In genomic region chr2:22776568-22777230, GRCm38 (mm10) we compare ENCODE assay signal across 26 mouse cellular contexts. TPM values are rescaled to one million over a fixed set of nuclear protein-coding genes. Genes with fewer than 3 reads are reported as not detected.
DNase-seq lines count a peak whose midpoint lies in the region; ATAC-seq and TF ChIP-seq lines count a peak whose summit lies in the region.
"Had no signal": no experiment of that assay in that cellular context is flagged by ENCODE, and none has a peak within 500 bp of the region (broad histone marks: within the 10 kb centered on the region; RNA-seq: fewer than 3 reads in every experiment).

No protein-coding gene starts in this region.

- H3K4me3 ChIP-seq in liver, embryonic 11.5 days (ENCODE audit: low read depth, low read length) = no peak overlapping the region
- peak overlapping the region in 2 of 3 experiments; percentile 59 to 81 for H3K4me3 ChIP-seq in CH12.LX (replicated peaks in 1 of 3; ENCODE audit: low read depth in 2 of 3, low read length in 2 of 3, poor library complexity in 1 of 3)
- H3K4me3 ChIP-seq in MEL (ENCODE audit: control insufficient read depth in 1 of 2, insufficient read depth in 1 of 2, low read depth in 2 of 2, low read length in 2 of 2) = peak overlapping the region; percentile 2 to 91; a peak in 3 of 4 replicates
- peak overlapping the region; percentile 5; the same call in 1 of the 2 replicates for H3K4me3 ChIP-seq in liver, embryonic 15.5 days (replicated peaks)
- H3K4me3 ChIP-seq: embryonic facial prominence, embryonic 10.5 days; heart, embryonic 12.5 days; hindbrain, embryonic 10.5 days; limb, embryonic 13.5 days; midbrain, embryonic 10.5 days had no signal

- in situ Hi-C loops in CH12.LX (cut with MboI; ENCODE audit: low pct_ligation_motif_present, low pct_unique_long_range_greater_than_20kb, low sequenced_read_pairs) = no loop called here

- TF ChIP-seq CTCF in CH12.LX (conservative IDR thresholded peaks at IDR 0.05 in 1 of 2, IDR thresholded peaks at IDR 0.05 in 1 of 2; ENCODE audit: low read depth in 2 of 2, low read length in 2 of 2) = no peak
- TF ChIP-seq CTCF in MEL (IDR thresholded peaks at IDR 0.05 in 2 of 3, conservative IDR thresholded peaks at IDR 0.05 in 1 of 3; ENCODE audit: control insufficient read depth in 1 of 3, insufficient read depth in 1 of 3, low read depth in 2 of 3, low read length in 3 of 3, poor library complexity in 1 of 3, severe bottlenecking in 1 of 3) = no peak

- H3K27me3 ChIP-seq in liver, embryonic 11.5 days (replicated peaks; ENCODE audit: control insufficient read depth, insufficient read depth, low read length) = no peaks in the 10 kb centered on the region
- H3K27me3 ChIP-seq in CH12.LX (replicated peaks) (no peaks in the 10 kb centered on the region), MEL (ENCODE audit: control insufficient read depth in 1 of 2, insufficient read depth in 2 of 2, low read length in 2 of 2) (no peaks in the 10 kb centered on the region)
- H3K27me3 ChIP-seq in liver, embryonic 15.5 days = no peaks in the 10 kb centered on the region

- ATAC-seq in liver, embryonic 11.5 days (replicated peaks; ENCODE audit: low FRiP score) = no peak
- ATAC-seq in liver, embryonic 15.5 days (ENCODE audit: insufficient read depth) = no peak
- ATAC-seq in megakaryocyte-erythroid progenitor cell, adult 5-6 weeks (replicated peaks; ENCODE audit: low FRiP score, low TSS enrichment, poor library complexity, severe bottlenecking) = no peak
- ATAC-seq: activated CD4-positive, CD25-positive, alpha-beta regulatory T cell, adult 4 months; hindbrain, postnatal 0 days; intestine, postnatal 0 days had no signal

- peak overlapping the region; percentile 36 for H3K4me2 ChIP-seq in liver, embryonic 11.5 days
- no peak overlapping the region for H3K4me2 ChIP-seq in CH12.LX (ENCODE audit: insufficient read depth, low read depth, poor library complexity, severe bottlenecking)
- H3K4me2 ChIP-seq in liver, embryonic 15.5 days = peak overlapping the region; percentile 54
- H3K4me2 ChIP-seq: heart, embryonic 12.5 days; limb, embryonic 13.5 days; lung, embryonic 14.5 days had no signal

- H3K27ac ChIP-seq in liver, embryonic 11.5 days (ENCODE audit: low read depth, low read length) = no peak overlapping the region; the same call in 1 of the 2 replicates
- H3K27ac ChIP-seq in CH12.LX (ENCODE audit: insufficient read depth, low read depth) = no peak overlapping the region
- peak overlapping the region; percentile 44 for H3K27ac ChIP-seq in MEL (ENCODE audit: control insufficient read depth, low read depth, low read length)
- peak overlapping the region; percentile 73 for H3K27ac ChIP-seq in liver, embryonic 15.5 days (replicated peaks)
- H3K27ac ChIP-seq: embryonic facial prominence, embryonic 10.5 days; hindbrain, embryonic 10.5 days; hindbrain, postnatal 0 days; limb, embryonic 13.5 days; midbrain, embryonic 10.5 days; stomach, postnatal 0 days had no signal

- TF ChIP-seq EP300 in CH12.LX (IDR thresholded peaks at IDR 0.05; ENCODE audit: low read length) (no peak), MEL (IDR thresholded peaks at IDR 0.05; ENCODE audit: low read depth in 1 of 2, low read length in 2 of 2) (no peak)

- no peaks in the 10 kb centered on the region for H3K9me3 ChIP-seq in liver, embryonic 11.5 days (ENCODE audit: control insufficient read depth, low read length)
- H3K9me3 ChIP-seq in CH12.LX (replicated peaks; ENCODE audit: low read length) (no peaks in the 10 kb centered on the region), MEL (replicated peaks; ENCODE audit: insufficient read depth, low read length) (no peaks in the 10 kb centered on the region)
- H3K9me3 ChIP-seq in liver, embryonic 15.5 days (replicated peaks) = no peaks in the 10 kb centered on the region
- H3K9me3 ChIP-seq: embryonic facial prominence, embryonic 10.5 days; heart, embryonic 12.5 days; hindbrain, embryonic 10.5 days; limb, embryonic 13.5 days; midbrain, embryonic 10.5 days had no signal

- no peak for TF ChIP-seq POLR2A in CH12.LX (IDR thresholded peaks at IDR 0.05; ENCODE audit: low read depth, low read length)
- no peak for TF ChIP-seq POLR2A in MEL (IDR thresholded peaks at IDR 0.05; ENCODE audit: control insufficient read depth in 1 of 2, insufficient read depth in 1 of 2, low read depth in 1 of 2, low read length in 2 of 2, poor library complexity in 1 of 2)

- H3K36me3 ChIP-seq in liver, embryonic 11.5 days (ENCODE audit: control insufficient read depth, insufficient read depth, low read length) = no peaks in the 10 kb centered on the region
- peaks cover 0 to 23% of the 10 kb centered on the region in 2 experiments for H3K36me3 ChIP-seq in CH12.LX (replicated peaks in 1 of 2; ENCODE audit: control insufficient read depth in 1 of 2, insufficient read depth in 1 of 2, low read length in 1 of 2)
- H3K36me3 ChIP-seq in MEL (ENCODE audit: control insufficient read depth in 1 of 2, insufficient read depth in 2 of 2, low read length in 2 of 2) = peaks cover 0 to 59% of the 10 kb centered on the region in 2 experiments; a peak in 3 of 4 replicates
- H3K36me3 ChIP-seq in liver, embryonic 15.5 days (replicated peaks) = no peaks in the 10 kb centered on the region
- H3K36me3 ChIP-seq: embryonic facial prominence, embryonic 10.5 days; heart, embryonic 12.5 days; hindbrain, embryonic 10.5 days; limb, embryonic 13.5 days; midbrain, embryonic 10.5 days had no signal

- no peak overlapping the region for H3K9ac ChIP-seq in liver, embryonic 11.5 days (ENCODE audit: low read depth, low read length)
- H3K9ac ChIP-seq in CH12.LX (ENCODE audit: insufficient read depth, low read depth) (peak overlapping the region; percentile 18; the same call in 1 of the 2 replicates), MEL (ENCODE audit: control insufficient read depth, low read depth, low read length, poor library complexity, severe bottlenecking) (peak overlapping the region; percentile 95)
- H3K9ac ChIP-seq in liver, embryonic 15.5 days = no peak overlapping the region
- H3K9ac ChIP-seq: heart, embryonic 12.5 days; limb, embryonic 13.5 days; lung, embryonic 14.5 days had no signal

- H3K79me2 ChIP-seq in CH12.LX (replicated peaks; ENCODE audit: control insufficient read depth, extremely low read depth, insufficient read depth, poor library complexity, severe bottlenecking) = peaks cover 17% of the 10 kb centered on the region
- H3K79me2 ChIP-seq in MEL (ENCODE audit: control insufficient read depth, insufficient read depth, low read length, poor library complexity) = peaks cover 40% of the 10 kb centered on the region

- dilution Hi-C loops in CH12.LX (cut with MboI; ENCODE audit: extremely low pct_ligation_motif_present, extremely low pct_unique_long_range_greater_than_20kb, low sequenced_read_pairs) = no loop called here

- peaks cover 10% of the 10 kb centered on the region for H3K4me1 ChIP-seq in liver, embryonic 11.5 days (replicated peaks; ENCODE audit: control insufficient read depth, insufficient read depth, low read length)
- peaks cover 0 to 44% of the 10 kb centered on the region in 2 experiments; a peak in 2 of 4 replicates for H3K4me1 ChIP-seq in CH12.LX (ENCODE audit: control insufficient read depth in 1 of 2, insufficient read depth in 2 of 2)
- peaks cover 40 to 42% of the 10 kb centered on the region in 2 experiments for H3K4me1 ChIP-seq in MEL (ENCODE audit: control insufficient read depth in 1 of 2, insufficient read depth in 2 of 2, low read length in 2 of 2)
- H3K4me1 ChIP-seq in liver, embryonic 15.5 days (replicated peaks) = peaks cover 64% of the 10 kb centered on the region

- DNase-seq in liver, embryonic 11.5 days (ENCODE audit: low spot score) = no peak
- DNase-seq in liver (no peak), CH12.LX (ENCODE audit: extremely low read depth) (no peak), MEL (ENCODE audit: low read depth, low spot score) (peak; percentile 44)
- no peak for DNase-seq in gastrocnemius, adult 18-20 months (ENCODE audit: low spot score)
- no peak for DNase-seq in ovary, postnatal 14 days (ENCODE audit: low spot score)
- DNase-seq: adrenal gland, adult 8-10 months; cerebellum, adult 2 months; gastrocnemius, adult 2 months; heart, postnatal 10 days; kidney, postnatal 36 days; layer of hippocampus, postnatal 36 days; lung, embryonic 14.5 days; right cerebral cortex, adult 18-20 months; right cerebral cortex, postnatal 4 days had no signal

- TF ChIP-seq RAD21 in CH12.LX (IDR thresholded peaks at IDR 0.05; ENCODE audit: low read depth, low read length) (no peak), MEL (IDR thresholded peaks at IDR 0.05; ENCODE audit: low read depth, low read length) (no peak)

- 52% methylated on average over 2 of the region's 2 CpGs for WGBS in liver, embryonic 11.5 days
- 58% methylated on average over 2 of the region's 2 CpGs for WGBS in liver, embryonic 15.5 days (ENCODE audit: insufficient replicate concordance)

TF ChIP-seq in CH12.LX, 34 proteins besides CTCF, POLR2A, EP300 and RAD21 (continues in another document):
- TF ChIP-seq MAFK (IDR thresholded peaks at IDR 0.05; ENCODE audit: insufficient replicate concordance, low read length) (no peak), SMC3 (IDR thresholded peaks at IDR 0.05; ENCODE audit: low read depth, low read length) (no peak), ZC3H11A (IDR thresholded peaks at IDR 0.05; ENCODE audit: low read depth, low read length) (no peak), CHD1 (IDR thresholded peaks at IDR 0.05; ENCODE audit: low read depth, low read length) (no peak), UBTF (IDR thresholded peaks at IDR 0.05; ENCODE audit: low read depth, low read length) (no peak)

TF ChIP-seq in MEL, 35 proteins besides CTCF, POLR2A, EP300 and RAD21:
- TF ChIP-seq CHD2 (IDR thresholded peaks at IDR 0.05; ENCODE audit: low read length) = no peak
- TF ChIP-seq ZMIZ1 (IDR thresholded peaks at IDR 0.05; ENCODE audit: low read depth, low read length) = 0 out of 2 replicates have a peak, but pooled peaks have one; percentile 33
- peak; percentile 91 for TF ChIP-seq CHD1 (IDR thresholded peaks at IDR 0.05; ENCODE audit: low read depth, low read length)
TF ChIP-seq in MEL: peak in this region for 2.

RNA-seq across cellular contexts. Expression of gene Apbb1ip, which starts 2.8 kb away (rescaled TPM):
- 9.1 and 12.0 TPM in 2 replicates for polyA plus RNA-seq in liver, embryonic 11.5 days (2014; fragmentation: Nextera tagmentation; extraction: Ambion mirVana)
- total RNA-seq in CH12.LX (2012; rRNA removed) (4.0 and 5.6 TPM in 2 replicates), CH12.LX (2014; rRNA removed) (2.7 and 3.5 TPM in 2 replicates), MEL (2012; rRNA removed) (7.4 and 10.8 TPM in 2 replicates)
- polyA plus RNA-seq in CH12.LX (2012; ENCODE audit: insufficient read length, low read depth) (51.4 and 59.9 TPM in 2 replicates), MEL (2012; ENCODE audit: insufficient read depth in 1 of 2, insufficient read length in 2 of 2, low read depth in 1 of 2, low replicate concordance in 2 of 2, missing spikeins in 1 of 2) (10 to 100 TPM in 1 of 2 experiments, not detected in 1; 60.7 TPM)
- polyA plus RNA-seq in liver, embryonic 15.5 days (2015; fragmentation: Nextera tagmentation; extraction: Ambion mirVana) = 12.7 and 13.1 TPM in 2 replicates
- 1 to 10 TPM; 1.3 to 2.0 TPM for total RNA-seq in gastrocnemius, adult 18-20 months (2021)
- total RNA-seq in megakaryocyte-erythroid progenitor cell, adult 5-6 weeks (2014; fragmentation: Nextera tagmentation) = 128 and 143 TPM in 2 replicates
- 14.0 and 21.9 TPM in 2 replicates for total RNA-seq in megakaryocyte-erythroid progenitor cell, adult 5-6 weeks (2017)

Comparison
In these comparisons a context has a peak if more than half of its experiments do, and no peak if none do; other contexts are left out.
1. H3K27ac ChIP-seq: peak in MEL (single experiment) and liver, embryonic 15.5 days (single experiment); none in liver, embryonic 11.5 days (single experiment) and CH12.LX (single experiment).
2. H3K9ac ChIP-seq: peak in CH12.LX (single experiment) and MEL (single experiment); none in liver, embryonic 11.5 days (single experiment) and liver, embryonic 15.5 days (single experiment).